ENCODE assay signal across 7 mouse cellular contexts in genomic region chr1:152084638-152085345, GRCm38 (mm10). TPM values are rescaled to one million over a fixed set of nuclear protein-coding genes. Genes with fewer than 3 reads are reported as not detected.
DNase-seq lines count a peak whose midpoint lies in the region; ATAC-seq and TF ChIP-seq lines count a peak whose summit lies in the region.

No protein-coding gene starts in this region.

- H3K4me3 ChIP-seq in ES-E14 (ENCODE audit: insufficient read depth in 1 of 2, low read depth in 1 of 2, low read length in 2 of 2, poor library complexity in 1 of 2, severe bottlenecking in 1 of 2): peak overlapping the region; percentile 47 to 83; a peak in 3 of 4 replicates
- H3K4me3 ChIP-seq in hindbrain, embryonic 16.5 days (ENCODE audit: low read length): peak overlapping the region; percentile 3; the same call in 1 of the 2 replicates
- H3K4me3 ChIP-seq in liver, embryonic 13.5 days (replicated peaks): peak overlapping the region; percentile 12; the same call in 1 of the 2 replicates

- no peaks in the 10 kb centered on the region for H3K27me3 ChIP-seq in hindbrain, embryonic 16.5 days (replicated peaks; ENCODE audit: control insufficient read depth, insufficient read depth, low read length)
- H3K27me3 ChIP-seq in liver, embryonic 13.5 days: peaks cover 47% of the 10 kb centered on the region

- no peak overlapping the region for H3K27ac ChIP-seq in ES-E14 (ENCODE audit: insufficient read depth, low read depth, low read length, poor library complexity, severe bottlenecking)
- no peak overlapping the region for H3K27ac ChIP-seq in hindbrain, embryonic 16.5 days (ENCODE audit: low read depth, low read length)
- H3K27ac ChIP-seq in liver, embryonic 13.5 days: no peak overlapping the region

- H3K4me1 ChIP-seq in ES-E14 (ENCODE audit: control insufficient read depth in 2 of 2, insufficient read depth in 2 of 2, low read length in 2 of 2, poor library complexity in 1 of 2): peaks cover 2 to 3% of the 10 kb centered on the region in 2 experiments; a peak in 1 of 4 replicates
- H3K4me1 ChIP-seq in hindbrain, embryonic 16.5 days (ENCODE audit: control insufficient read depth, insufficient read depth, low read depth, low read length): peaks cover 42% of the 10 kb centered on the region
- H3K4me1 ChIP-seq in liver, embryonic 13.5 days (replicated peaks): peaks cover 26% of the 10 kb centered on the region

- no peaks in the 10 kb centered on the region for H3K9me3 ChIP-seq in ES-E14 (ENCODE audit: control insufficient read depth, insufficient read depth, low read depth, low read length)
- no peaks in the 10 kb centered on the region for H3K9me3 ChIP-seq in hindbrain, embryonic 16.5 days (ENCODE audit: control insufficient read depth, low read length)
- H3K9me3 ChIP-seq in liver, embryonic 13.5 days (replicated peaks): no peaks in the 10 kb centered on the region

- no peaks in the 10 kb centered on the region for H3K36me3 ChIP-seq in ES-E14 (ENCODE audit: control insufficient read depth, insufficient read depth, low read length, poor library complexity, severe bottlenecking)
- no peaks in the 10 kb centered on the region for H3K36me3 ChIP-seq in hindbrain, embryonic 16.5 days (ENCODE audit: control insufficient read depth, insufficient read depth, low read length)
- no peaks in the 10 kb centered on the region for H3K36me3 ChIP-seq in liver, embryonic 13.5 days

- peak overlapping the region; percentile 35 for H3K4me2 ChIP-seq in hindbrain, embryonic 16.5 days (ENCODE audit: low read length)
- H3K4me2 ChIP-seq in liver, embryonic 13.5 days: peak overlapping the region; percentile 47

- peak; percentile 89 for DNase-seq in ES-E14 (ENCODE audit: low read depth, low spot score)
- peak; percentile 85 for DNase-seq in cerebellum, adult 11-12 months
- DNase-seq in gastrocnemius, postnatal 10 days: peak; percentile 72
- no peak for DNase-seq in liver, embryonic 13.5 days
- peak; percentile 47 to 49 for DNase-seq in natural killer cell, adult 2 months (ENCODE audit: low spot score in 2 of 2)
- DNase-seq in right cerebral cortex, postnatal 10 days (ENCODE audit: low spot score in 2 of 2): no peak

- 26% methylated on average over 15 of the region's 15 CpGs for WGBS in hindbrain, embryonic 16.5 days
- 17% methylated on average over 15 of the region's 15 CpGs for WGBS in liver, embryonic 13.5 days (ENCODE audit: insufficient replicate concordance)

- H3K9ac ChIP-seq in ES-E14 (ENCODE audit: insufficient read depth, low read depth, low read length, poor library complexity, severe bottlenecking): peak overlapping the region; percentile 61
- no peak overlapping the region for H3K9ac ChIP-seq in hindbrain, embryonic 16.5 days (ENCODE audit: low read depth, low read length)
- H3K9ac ChIP-seq in liver, embryonic 13.5 days: no peak overlapping the region

- in situ Hi-C loops in ES-E14 (cut with MboI; ENCODE audit: low sequenced_read_pairs in 2 of 2, unreplicated experiment in 2 of 2): no loop called here

- no peak for ATAC-seq in hindbrain, embryonic 16.5 days
- ATAC-seq in liver, embryonic 13.5 days (ENCODE audit: low read depth): no peak

TF ChIP-seq in ES-E14, 5 proteins besides CTCF, POLR2A, EP300 and RAD21:
- TF ChIP-seq CHD2 (IDR thresholded peaks at IDR 0.05; ENCODE audit: low read depth, low read length): no peak
- no peak for TF ChIP-seq ZNF384 (IDR thresholded peaks at IDR 0.05; ENCODE audit: low read depth, low read length)
- no peak for TF ChIP-seq HCFC1 (IDR thresholded peaks at IDR 0.05; ENCODE audit: borderline replicate concordance, insufficient read depth, low read length)
- no peak for TF ChIP-seq ZC3H11A (IDR thresholded peaks at IDR 0.05; ENCODE audit: borderline replicate concordance, low read depth, low read length)
- no peak for TF ChIP-seq MAFK (IDR thresholded peaks at IDR 0.05; ENCODE audit: insufficient read depth, low read depth, low read length)

RNA-seq across cellular contexts. Expression of gene 1700025G04Rik, which starts 5.1 kb away (rescaled TPM):
- total RNA-seq in ES-E14 (2012; rRNA removed): 2.1 and 2.4 TPM in 2 replicates
- 10 to 100 TPM; 80.5 to 80.9 TPM for total RNA-seq in gastrocnemius, postnatal 10 days (2021)
- 24.9 TPM in 2 replicates for polyA plus RNA-seq in hindbrain, embryonic 16.5 days (2015; fragmentation: Nextera tagmentation; extraction: Ambion mirVana)
- 1.8 and 2.7 TPM in 2 replicates for polyA plus RNA-seq in liver, embryonic 13.5 days (2015; fragmentation: Nextera tagmentation; extraction: Ambion mirVana)

Comparison
In these comparisons a context has a peak if more than half of its experiments do, and no peak if none do; other contexts are left out.
1. DNase-seq: peak in ES-E14 (single experiment), cerebellum, adult 11-12 months (single experiment), gastrocnemius, postnatal 10 days (single experiment) and natural killer cell, adult 2 months (2 of 2); none in liver, embryonic 13.5 days (single experiment) and right cerebral cortex, postnatal 10 days (0 of 2).
2. H3K4me3 ChIP-seq: peak in every context shown above with its lines; median percentile 65 in ES-E14; 12 in liver, embryonic 13.5 days; 3 in hindbrain, embryonic 16.5 days.
3. RNA of gene 1700025G04Rik, which starts 5.1 kb away (total RNA-seq): 80.5 to 80.9 TPM in gastrocnemius, postnatal 10 days; 2.1 to 2.4 TPM in ES-E14; every median in the first group is over 10 times any median in the second.